Mouse (Mus musculus): ENCODE data around the gene Olfr354.

Olfr354 gene

DNA sequence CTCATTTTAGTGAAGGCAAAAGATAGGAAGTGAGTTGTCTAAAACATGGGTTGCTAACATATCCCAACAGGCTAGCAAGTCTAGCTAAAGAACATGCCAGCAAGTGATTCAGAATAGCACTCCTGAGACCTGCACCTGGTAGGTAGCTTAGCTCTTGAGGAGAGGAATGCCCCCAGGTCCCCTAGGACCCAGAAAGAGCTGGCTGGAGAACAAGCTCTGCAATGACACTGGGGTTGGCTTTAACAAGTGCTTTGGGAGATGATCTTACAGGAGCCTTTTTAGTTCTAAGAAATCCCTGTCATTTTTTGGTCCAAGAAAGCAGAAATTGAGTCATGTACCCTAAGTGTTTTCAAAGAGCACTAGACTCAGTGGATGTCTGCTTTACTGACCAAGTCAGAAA, at the start of gene Olfr354:
TSS of gene Olfr354 (plus strand) at position 301 of the 400 bp plus-strand sequence.
- no peak for DNase-seq

DNA sequence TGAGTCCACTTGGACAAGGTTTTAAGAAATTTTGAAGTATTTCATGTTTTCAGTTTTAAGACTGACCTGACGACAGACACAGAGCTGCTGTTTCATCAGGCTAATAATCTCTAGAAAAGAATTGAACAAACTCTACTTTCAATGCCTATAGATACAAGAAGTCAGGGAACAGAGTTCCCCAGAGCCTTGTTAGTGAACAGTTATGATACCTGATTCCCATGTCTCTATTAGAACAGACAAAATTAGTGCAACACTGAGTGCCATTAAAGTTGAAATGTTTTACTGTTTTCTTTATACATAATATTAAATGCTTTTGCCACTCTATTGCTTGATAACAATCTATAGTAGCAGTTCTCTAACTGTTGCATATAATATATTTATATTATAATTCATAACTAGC, 42.9 kb upstream of the Olfr354 start, which contains the start of gene Olfr351:
TSS of gene Olfr351 (minus strand) at position 101 of the 400 bp plus-strand sequence.
- no peak for DNase-seq

DNA sequence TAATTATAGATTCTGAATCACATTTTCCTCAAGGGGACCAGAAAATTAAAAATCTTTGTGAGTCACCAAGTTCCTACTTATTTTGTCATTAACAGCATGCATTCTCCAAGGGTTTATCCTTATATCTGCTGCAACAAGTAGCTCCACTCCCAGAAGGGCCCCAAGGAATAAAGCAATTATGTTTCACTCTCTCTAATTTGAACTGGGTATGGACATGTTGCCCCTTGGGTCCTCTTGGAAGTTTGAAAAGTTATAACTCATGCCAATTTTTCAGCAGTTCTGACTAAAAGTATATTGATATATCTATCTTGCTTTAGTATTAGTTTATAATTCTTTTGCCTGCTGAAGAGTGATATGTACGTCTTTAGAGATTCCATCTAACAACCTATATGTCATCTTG, 37.3 kb upstream of the Olfr354 start, which contains the start of gene Olfr352:
TSS of gene Olfr352 (plus strand) at position 301 of the 400 bp plus-strand sequence.
- DNase-seq: no peak

DNA sequence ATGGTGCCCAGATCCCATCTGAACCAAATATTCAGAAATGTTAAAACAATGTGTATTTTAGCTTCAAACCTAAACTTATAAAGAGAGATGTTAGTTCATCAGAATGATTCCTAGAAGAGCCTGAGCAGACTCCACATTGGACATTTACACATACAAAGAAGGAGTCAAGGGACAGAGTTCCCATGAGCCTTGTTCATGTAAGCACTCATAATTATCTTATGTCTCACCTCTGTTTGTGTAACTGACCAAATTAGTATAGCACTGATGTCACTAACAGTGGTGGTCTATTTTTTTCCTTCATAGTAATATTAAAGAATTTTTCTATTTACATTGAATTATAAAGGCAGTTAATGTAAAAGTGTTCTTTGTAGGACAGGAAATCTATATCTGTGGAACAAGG, 12.6 kb upstream of the Olfr354 start, which contains the start of gene Olfr353:
TSS of gene Olfr353 (minus strand) at position 101 of the 400 bp plus-strand sequence.
- no peak for DNase-seq

DNA sequence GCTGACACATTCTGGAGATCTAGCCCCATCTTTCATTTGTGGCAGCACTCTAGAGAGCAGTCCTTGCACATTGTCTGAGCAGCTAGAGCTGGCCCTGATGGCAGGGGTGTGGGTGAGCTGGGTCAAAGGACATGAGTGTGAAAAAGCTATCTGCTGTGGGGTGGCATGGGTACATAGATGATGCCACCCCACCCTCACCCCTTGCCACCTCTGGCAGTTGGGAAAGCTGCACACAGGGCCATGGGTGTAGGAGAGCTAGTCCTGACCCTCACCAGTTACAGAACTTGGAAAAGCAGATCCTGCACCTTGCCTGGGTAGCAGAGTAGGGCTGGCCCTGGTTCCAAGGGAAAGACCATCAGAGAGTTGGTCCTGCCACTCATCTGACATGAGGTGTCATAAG, 8.4 kb upstream of the Olfr354 start:
- DNase-seq: no peak

DNA sequence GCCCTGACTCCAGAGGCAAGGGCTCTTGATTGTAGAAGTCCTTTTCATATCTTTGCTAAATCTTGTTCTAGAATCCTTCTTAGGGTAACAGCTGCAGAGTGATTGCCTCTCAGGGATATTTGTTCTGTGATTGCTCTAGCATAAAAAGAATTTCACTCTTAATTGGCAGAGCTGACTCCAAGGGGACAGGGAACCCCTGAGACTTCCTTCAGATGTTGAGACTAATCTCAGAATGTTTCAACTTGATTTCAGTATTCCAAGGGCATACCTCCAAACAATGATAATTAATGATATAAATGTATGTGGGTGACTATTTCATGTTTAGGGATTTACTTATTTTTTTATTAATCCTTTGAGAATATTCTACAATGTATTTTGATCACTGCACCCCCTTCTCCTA, 23.3 kb downstream of the Olfr354 start, which contains the start of gene Olfr355:
TSS of gene Olfr355 (minus strand) at position 101 of the 400 bp plus-strand sequence.
- DNase-seq: no peak

DNA sequence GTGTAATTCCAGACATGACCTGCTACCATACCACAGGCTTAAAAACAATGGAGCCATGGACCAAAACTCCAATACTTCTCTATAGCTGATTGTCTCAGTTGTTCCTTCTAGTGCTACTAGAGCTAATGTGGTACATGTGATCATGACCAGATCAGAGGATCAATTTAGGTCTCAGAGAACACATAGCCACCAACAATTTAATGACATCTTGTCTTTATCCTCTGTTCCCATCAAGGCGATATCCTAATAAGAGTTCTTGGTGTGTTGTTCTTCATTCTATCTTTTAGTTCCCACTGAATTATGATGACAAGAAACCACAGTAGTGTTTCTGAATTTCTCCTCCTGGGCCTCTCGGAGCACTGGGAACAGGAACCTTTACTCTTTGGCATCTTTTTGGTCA, 31.3 kb downstream of the Olfr354 start, which contains the start of gene Olfr356:
TSS of gene Olfr356 (plus strand) at position 301 of the 400 bp plus-strand sequence.
- no peak for DNase-seq
